Mouse (Mus musculus) intestine, postnatal 0 days (tissue): ENCODE results near the gene Bmper. TPM values are rescaled to one million over a fixed set of nuclear protein-coding genes. Genes with fewer than 3 reads are reported as not detected.

Experiments
- ATAC-seq: fragments of 200-750 bp; cut with Nextera tagmentation; 2 replicates; pipeline ENCODE4 v1.8.0; 2017; ENCODE audit warnings: mild to moderate bottlenecking, moderate TSS enrichment, moderate library complexity
- H3K27ac ChIP-seq: fragments of 300-500 bp; sonication (generic); 2 replicates; pipeline ENCODE4 v1.5.1; 2014; ENCODE audit warnings: mild to moderate bottlenecking, low read depth, low read length, moderate library complexity
- H3K27me3 ChIP-seq: fragments of 300-500 bp; sonication (generic); replicated peaks from 2 replicates; pipeline ENCODE4 v1.6.1; 2014; ENCODE audit warnings: low read length, mixed read lengths; ENCODE audit not compliant: control insufficient read depth, insufficient read depth
- H3K36me3 ChIP-seq: fragments of 300-500 bp; sonication (generic); 2 replicates; pipeline ENCODE4 v1.6.1; 2014; ENCODE audit warnings: mild to moderate bottlenecking, moderate library complexity; ENCODE audit not compliant: control insufficient read depth, insufficient read depth
- H3K4me1 ChIP-seq: fragments of 300-500 bp; sonication (generic); replicated peaks from 2 replicates; pipeline ENCODE4 v1.6.1; 2014; ENCODE audit warnings: antibody characterized with exemption, low read length, mixed read lengths; ENCODE audit not compliant: control insufficient read depth, insufficient read depth
- H3K4me2 ChIP-seq: fragments of 300-500 bp; sonication (generic); replicated peaks from 2 replicates; pipeline ENCODE4 v1.6.1; 2014; ENCODE audit warnings: low read depth, mild to moderate bottlenecking, moderate library complexity
- H3K4me3 ChIP-seq: fragments of 300-500 bp; sonication (generic); 2 replicates; pipeline ENCODE4 v1.5.1; 2014; ENCODE audit warnings: low read depth, low read length
- H3K9ac ChIP-seq: fragments of 300-500 bp; sonication (generic); 2 replicates; pipeline ENCODE4 v1.6.1; 2014; ENCODE audit warnings: mild to moderate bottlenecking, low read depth, low read length
- H3K9me3 ChIP-seq: fragments of 300-500 bp; sonication (generic); 2 replicates; pipeline ENCODE4 v1.6.1; 2016; ENCODE audit warnings: mixed run types; ENCODE audit not compliant: control insufficient read depth
- CTCF ChIP-seq: sonication (generic); IDR thresholded peaks from 2 replicates; pipeline ENCODE4 v1.5.1; 2016; ENCODE audit warnings: low read depth, mild to moderate bottlenecking, control low read depth, antibody characterized with exemption, moderate library complexity
- WGBS: fragments of 180-500 bp; shearing (Covaris S2); extraction: QIAGEN DNeasy Blood & Tissue Kit; methylation state at CpG from one replicate; pipeline ENCODE4 v1.1.7; 2014; 5-methylcytosine and 5-hydroxymethylcytosine counted together
- polyA plus RNA-seq: library from polyadenylated mRNA; unstranded; fragments of >200 nt; fragmentation: Nextera tagmentation; extraction: Ambion mirVana; gene quantifications from 2 replicates; pipeline ENCODE4 v1.2.1, GENCODE M21; 2015

Bmper gene
- polyA plus RNA-seq, 1 experiment from 2014 or later: 4.1 TPM

- H3K4me1 ChIP-seq: no peaks in the 10 kb centered on the region
- H3K9me3 ChIP-seq: no peaks in the 10 kb centered on the region
- H3K27me3 ChIP-seq: peaks cover 38% of the 10 kb centered on the region
- H3K27ac ChIP-seq: no peak overlapping the region
- TF ChIP-seq CTCF: no peak
- WGBS: 1% methylated on average over 29 of the region's 29 CpGs
- peak overlapping the region; percentile 98 for H3K4me2 ChIP-seq
- ATAC-seq: no peak
- peak overlapping the region; percentile 66 for H3K4me3 ChIP-seq
- peak overlapping the region; percentile 41 for H3K9ac ChIP-seq
- H3K36me3 ChIP-seq: no peaks in the 10 kb centered on the region
Observed at GRCm38 (mm10) chr9:23223549-23224077, 737 bp downstream of the Bmper start.

DNA sequence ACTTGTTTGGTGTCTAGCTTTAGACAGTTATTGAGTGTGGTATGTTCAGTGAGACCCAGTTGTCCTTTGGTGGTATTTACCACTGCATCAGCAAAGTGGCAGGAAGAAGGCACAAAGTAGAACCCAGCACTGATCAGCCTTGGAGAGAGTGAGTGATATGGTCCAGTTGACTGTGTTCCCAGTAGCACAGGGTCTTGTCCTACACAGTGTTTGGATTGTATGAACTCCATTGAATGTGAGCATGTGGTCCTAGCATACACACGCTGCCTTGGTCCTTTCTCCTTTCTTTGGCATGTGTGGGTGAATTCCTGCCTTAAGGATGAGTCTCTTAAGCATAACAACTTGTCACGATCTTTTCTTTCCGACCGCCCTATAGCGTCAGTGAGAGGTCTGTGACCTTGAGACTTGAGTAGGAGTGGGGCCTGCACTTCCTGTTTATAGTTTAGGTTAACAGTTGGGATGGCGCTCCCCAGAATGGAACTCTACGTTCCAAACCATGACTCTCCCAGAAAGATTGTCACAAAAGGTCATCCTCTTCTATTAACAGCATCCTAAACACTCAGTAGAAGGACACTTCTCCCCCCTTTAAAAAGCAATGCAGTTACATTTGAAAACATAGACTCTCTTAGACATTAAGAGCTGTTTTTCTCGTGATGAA is 10.7 kb downstream of the Bmper start:
- TF ChIP-seq CTCF: no peak

DNA sequence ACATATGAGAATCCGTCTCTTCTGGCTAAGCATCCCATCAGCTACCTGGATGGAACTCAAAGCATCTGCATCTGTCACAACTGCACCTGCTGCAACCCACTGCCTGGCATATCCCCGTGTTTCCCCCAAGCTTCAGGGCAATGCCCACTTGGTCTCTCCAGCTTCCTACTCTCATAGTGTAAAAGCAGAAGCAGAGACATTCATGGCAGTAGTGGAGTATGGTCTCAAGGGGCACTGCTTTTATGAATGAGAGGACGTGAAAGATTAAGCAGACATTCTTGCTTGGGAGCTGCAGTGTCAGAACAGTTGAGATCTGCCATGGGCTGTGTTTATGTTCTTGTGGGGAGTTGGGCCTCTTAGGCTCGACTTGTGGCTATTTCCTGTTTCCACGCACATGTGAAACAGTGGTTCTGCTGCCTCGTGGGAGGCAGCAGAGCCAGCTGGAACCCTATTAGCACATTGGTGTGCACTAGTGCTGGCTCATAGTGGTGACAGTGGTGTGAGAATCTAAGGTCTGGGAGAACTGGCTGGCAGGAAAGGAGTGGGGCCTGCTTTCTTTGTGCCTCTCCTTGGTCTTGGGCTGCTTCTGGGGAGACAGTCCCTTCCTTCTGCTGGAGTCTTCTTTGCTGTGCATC is 12.6 kb downstream of the Bmper start:
- 52% methylated on average over 6 of the region's 6 CpGs for WGBS
- H3K4me1 ChIP-seq: no peaks in the 10 kb centered on the region
- ATAC-seq: no peak

More for the DNA sequence above, 10.7 kb downstream of the Bmper start:
- Histone ChIP-seq H3K9ac (no peak overlapping the region), H3K27me3 (no peaks in the 10 kb centered on the region), H3K27ac (no peak overlapping the region), H3K9me3 (no peaks in the 10 kb centered on the region), H3K36me3 (no peaks in the 10 kb centered on the region), H3K4me3 (no peak overlapping the region), H3K4me2 (no peak overlapping the region), H3K4me1 (no peaks in the 10 kb centered on the region)
- WGBS: 67% methylated on average over 8 of the region's 8 CpGs
- no peak for ATAC-seq

DNA sequence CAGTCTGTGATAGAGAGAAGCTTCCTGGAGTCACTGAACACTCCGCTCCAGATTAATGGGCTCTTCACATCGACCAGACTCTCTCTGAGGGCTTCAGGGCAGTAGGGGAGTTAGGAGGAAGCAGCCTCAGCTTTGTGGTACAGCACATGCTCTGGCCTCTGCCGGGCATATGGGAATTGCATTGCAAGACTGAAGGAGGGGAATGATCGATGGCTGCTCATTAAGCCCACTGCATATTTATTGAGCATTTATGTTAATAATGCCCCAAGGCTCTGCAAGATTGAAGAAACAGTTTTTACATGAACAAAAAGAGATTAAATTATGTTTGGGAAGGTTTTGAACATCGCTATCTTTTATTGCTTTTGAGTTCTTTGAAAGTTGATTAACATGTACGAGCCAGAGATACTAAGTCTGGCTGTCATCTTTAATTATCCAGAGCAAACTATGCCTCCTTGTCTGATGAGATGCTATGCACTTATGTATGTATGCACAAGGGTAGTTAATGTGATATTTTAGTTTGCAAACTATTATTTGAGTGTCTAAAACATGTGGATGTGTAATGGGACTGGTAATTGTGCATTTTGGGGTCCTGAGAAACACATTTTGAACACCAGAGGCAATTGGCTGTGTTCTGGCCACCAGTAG is 13.9 kb downstream of the Bmper start:
- H3K9ac ChIP-seq: no peak overlapping the region
- no peak for TF ChIP-seq CTCF
- no peaks in the 10 kb centered on the region for H3K36me3 ChIP-seq
- no peak overlapping the region for H3K4me3 ChIP-seq
- H3K27me3 ChIP-seq: no peaks in the 10 kb centered on the region
- H3K4me1 ChIP-seq: no peaks in the 10 kb centered on the region
- WGBS: 65% methylated on average over 6 of the region's 6 CpGs
- no peak overlapping the region for H3K27ac ChIP-seq
- ATAC-seq: no peak
- no peak overlapping the region for H3K4me2 ChIP-seq
- H3K9me3 ChIP-seq: no peaks in the 10 kb centered on the region

More for the DNA sequence above, 12.6 kb downstream of the Bmper start:
- TF ChIP-seq CTCF: no peak
- Histone ChIP-seq H3K27ac (no peak overlapping the region), H3K4me3 (no peak overlapping the region), H3K9me3 (no peaks in the 10 kb centered on the region), H3K36me3 (no peaks in the 10 kb centered on the region), H3K27me3 (no peaks in the 10 kb centered on the region), H3K9ac (no peak overlapping the region), H3K4me2 (no peak overlapping the region)

DNA sequence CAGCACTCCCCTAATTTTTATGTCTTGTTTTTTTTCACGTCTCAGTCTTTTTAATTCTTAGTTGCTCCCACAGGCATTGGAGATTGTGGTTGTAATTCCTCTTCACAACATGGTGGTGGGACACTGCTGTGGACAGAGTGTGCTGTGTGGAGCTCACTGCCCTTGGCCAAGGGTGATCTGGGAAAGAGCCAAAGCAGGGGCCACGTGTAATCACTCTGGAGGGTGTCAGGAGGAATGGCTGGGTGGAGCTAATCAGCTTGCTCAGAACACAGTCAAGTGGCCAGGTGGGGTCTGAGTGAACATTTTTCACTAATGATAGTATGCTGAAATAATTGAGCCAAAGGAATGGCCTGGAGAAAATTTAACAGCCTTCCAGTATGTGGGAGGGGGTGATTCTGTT is 16.1 kb downstream of the Bmper start:
- Histone ChIP-seq H3K9me3 (no peaks in the 10 kb centered on the region), H3K27ac (no peak overlapping the region), H3K4me2 (no peak overlapping the region), H3K27me3 (no peaks in the 10 kb centered on the region), H3K9ac (no peak overlapping the region), H3K4me1 (no peaks in the 10 kb centered on the region), H3K4me3 (no peak overlapping the region), H3K36me3 (no peaks in the 10 kb centered on the region)
- 50% methylated on average over 2 of the region's 2 CpGs for WGBS
- TF ChIP-seq CTCF: no peak
- ATAC-seq: no peak

- no peaks in the 10 kb centered on the region for H3K27me3 ChIP-seq
- H3K4me2 ChIP-seq: no peak overlapping the region
- no peak for TF ChIP-seq CTCF
- H3K36me3 ChIP-seq: no peaks in the 10 kb centered on the region
- ATAC-seq: no peak
- H3K27ac ChIP-seq: no peak overlapping the region
- no peaks in the 10 kb centered on the region for H3K9me3 ChIP-seq
- H3K4me1 ChIP-seq: no peaks in the 10 kb centered on the region
- no peak overlapping the region for H3K9ac ChIP-seq
- 68% methylated on average over 3 of the region's 3 CpGs for WGBS
- H3K4me3 ChIP-seq: no peak overlapping the region
Observed at GRCm38 (mm10) chr9:23242911-23243310, 20.0 kb downstream of the Bmper start.
